Mouse (Mus musculus): ENCODE measurements around the gene Tmem86b. TPM values are rescaled to one million over a fixed set of nuclear protein-coding genes. Genes with fewer than 3 reads are reported as not detected.
A peak's percentile ranks its signal among the peaks of the same experiment; 100 is the strongest.

Gene Tmem86b
- polyA plus RNA-seq, 1 experiment from 2014 or later: 2.3 TPM

DNA sequence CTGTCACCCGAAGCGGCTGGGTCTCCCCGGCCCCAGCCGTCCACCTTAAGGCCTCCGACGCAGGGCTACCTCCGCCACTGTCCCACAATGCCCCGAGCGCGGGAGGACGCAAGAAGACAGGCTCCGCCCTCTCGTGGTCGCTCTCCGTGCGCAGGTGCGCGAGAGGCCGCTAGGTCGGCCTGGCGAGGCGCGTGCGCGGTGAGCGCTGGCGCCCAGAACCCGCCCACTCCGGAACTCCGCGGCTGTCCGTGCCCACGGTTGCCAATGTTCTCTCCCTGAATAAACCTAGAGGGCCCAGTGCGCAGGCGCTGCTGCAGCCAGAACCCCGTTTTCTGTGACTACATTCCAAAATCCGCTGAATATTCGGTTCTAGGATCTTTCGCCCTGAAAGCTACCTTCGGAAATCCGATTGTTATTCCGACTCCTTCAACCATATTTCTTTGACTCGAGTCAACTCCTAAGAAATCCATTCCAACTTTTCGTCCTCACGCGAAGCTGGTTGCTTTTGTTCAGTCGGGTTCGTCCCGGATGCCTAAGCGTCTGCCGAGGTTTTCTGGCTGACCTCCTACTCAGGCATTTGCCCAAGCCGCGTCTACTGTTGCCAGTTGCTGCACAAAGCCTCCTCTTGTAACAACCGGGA is 27.8 kb upstream of the Tmem86b start, which contains the start of gene Ppp6r1:
Gene Ppp6r1 (minus strand): TSS at position 108 of the 640 bp plus-strand sequence.
- under 1% methylated on average over 54 of the region's 54 CpGs for WGBS

DNA sequence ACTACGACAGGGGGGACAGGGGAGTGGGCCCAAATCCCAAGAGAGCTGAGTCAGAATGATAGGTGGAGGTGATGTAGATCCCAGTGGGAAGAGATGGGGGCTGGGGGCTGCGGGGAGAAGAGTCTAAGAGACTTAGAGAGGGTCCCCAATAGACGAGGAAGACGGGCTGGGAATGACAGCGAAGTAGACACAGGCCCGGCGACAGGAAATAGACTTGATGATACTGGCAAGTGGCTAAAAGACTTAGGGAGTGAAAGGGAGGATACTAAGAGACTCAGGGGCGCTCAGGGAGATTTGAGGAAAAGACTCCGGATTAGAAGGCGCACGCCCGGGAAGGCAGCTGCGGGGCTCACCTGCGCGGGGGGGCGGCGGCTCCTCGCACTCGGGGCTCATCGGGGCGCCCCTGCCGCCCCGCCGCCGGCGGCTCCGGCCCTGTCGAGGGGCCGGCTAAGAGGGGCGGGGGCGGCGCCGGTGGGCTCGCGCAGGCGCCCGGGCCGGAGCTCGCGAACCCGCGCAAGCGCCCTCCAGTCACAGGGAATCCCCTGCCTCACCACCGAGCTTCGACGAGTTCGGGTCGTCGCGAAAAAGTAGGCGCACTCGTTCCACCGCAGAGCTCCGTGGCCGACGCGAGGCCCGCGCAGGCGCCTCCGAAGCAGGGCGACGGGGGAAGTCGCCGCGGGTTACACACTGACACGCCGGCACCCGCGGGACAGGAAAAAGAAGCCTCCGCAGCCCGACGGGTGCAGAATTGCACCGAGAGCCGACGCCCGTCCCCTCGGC is 27.1 kb upstream of the Tmem86b start:
- under 1% methylated on average over 76 of the region's 78 CpGs for WGBS
- peak; percentile 87 for ATAC-seq (ENCODE audit: low FRiP score)
- Histone ChIP-seq H3K27ac (replicated peaks) (peak overlapping the region; percentile 96), H3K36me3 (peaks cover 13% of the 10 kb centered on the region), H3K4me2 (peak overlapping the region; percentile 89), H3K9ac (replicated peaks) (peak overlapping the region; percentile 96), H3K27me3 (replicated peaks) (no peaks in the 10 kb centered on the region), H3K9me3 (replicated peaks) (no peaks in the 10 kb centered on the region), H3K4me3 (replicated peaks) (peak overlapping the region; percentile 91), H3K4me1 (peaks cover 52% of the 10 kb centered on the region)

More for the DNA sequence above, 27.8 kb upstream of the Tmem86b start, which contains the start of gene Ppp6r1:
- H3K4me1 ChIP-seq: peaks cover 50% of the 10 kb centered on the region
- H3K27ac ChIP-seq (replicated peaks): peak within 1 kb of the TSS; percentile 96
- ATAC-seq (ENCODE audit: low FRiP score): peak; percentile 97
- no peaks in the 10 kb centered on the region for H3K9me3 ChIP-seq (replicated peaks)
- H3K9ac ChIP-seq (replicated peaks): peak within 1 kb of the TSS; percentile 96
- H3K36me3 ChIP-seq: peaks cover 20% of the 10 kb centered on the region
- peak within 1 kb of the TSS; percentile 91 for H3K4me3 ChIP-seq (replicated peaks)
- H3K4me2 ChIP-seq: peak within 1 kb of the TSS; percentile 89
- no peaks in the 10 kb centered on the region for H3K27me3 ChIP-seq (replicated peaks)

DNA sequence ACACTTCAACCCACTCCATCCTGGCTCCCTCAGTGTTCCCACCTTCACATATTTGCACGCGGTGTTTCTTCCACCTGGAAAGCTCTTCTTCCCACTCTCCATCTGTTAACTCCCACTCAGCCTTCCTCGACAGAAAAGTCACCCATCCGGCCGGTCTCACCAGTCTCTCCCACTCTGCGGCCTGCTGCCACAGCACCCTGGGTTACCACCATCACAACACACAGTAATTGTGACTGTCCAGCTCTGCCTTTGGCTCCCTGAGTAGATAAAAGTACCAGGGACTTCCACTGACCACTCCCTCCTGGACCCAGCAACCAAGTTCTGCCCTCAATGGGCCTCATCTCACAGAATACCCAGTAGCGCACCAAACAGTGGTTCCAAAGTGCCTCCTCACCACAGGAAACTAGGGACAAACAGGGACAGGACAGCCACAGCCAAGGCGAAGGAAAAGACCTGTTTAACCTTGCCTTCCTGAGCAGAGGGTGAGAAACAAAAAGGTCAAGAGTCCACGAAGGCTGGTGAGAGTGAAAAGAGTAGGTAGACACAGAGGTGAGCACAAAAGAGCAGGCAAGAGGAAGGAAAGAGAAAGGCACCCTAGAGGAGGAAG is 26.4 kb upstream of the Tmem86b start:
- peak overlapping the region; percentile 96; the same call in 1 of the 2 replicates for H3K27ac ChIP-seq (replicated peaks)

DNA sequence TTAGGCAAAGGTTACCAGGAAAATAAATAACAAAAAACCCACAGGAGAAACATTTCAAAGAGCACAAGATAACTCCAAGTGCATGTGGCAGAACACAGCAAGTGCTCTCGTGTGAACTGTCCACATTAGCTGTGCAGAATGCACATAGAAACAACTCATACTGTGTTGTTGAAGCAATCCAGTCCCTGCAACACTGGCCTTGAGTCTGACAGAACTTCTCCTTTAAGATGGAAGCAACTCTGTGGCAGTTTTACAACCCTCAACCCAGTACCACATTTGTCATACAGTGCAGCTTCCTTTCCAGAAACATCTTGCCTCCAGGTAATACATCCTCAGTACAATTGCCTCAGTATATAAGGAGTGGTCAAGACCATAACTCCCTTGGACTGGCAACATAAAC is 25.6 kb upstream of the Tmem86b start:
- no peaks in the 10 kb centered on the region for H3K9me3 ChIP-seq (replicated peaks)
- WGBS: 70% methylated on average over 1 of the region's 1 CpGs
- peak overlapping the region; percentile 89 for H3K4me2 ChIP-seq
- no peaks in the 10 kb centered on the region for H3K27me3 ChIP-seq (replicated peaks)
- peaks cover 58% of the 10 kb centered on the region for H3K4me1 ChIP-seq
- no peak for ATAC-seq (ENCODE audit: low FRiP score)
- H3K36me3 ChIP-seq: peaks cover 8% of the 10 kb centered on the region; the same call in 1 of the 2 replicates
- H3K4me3 ChIP-seq (replicated peaks): peak overlapping the region; percentile 91
- peak overlapping the region; percentile 96 for H3K9ac ChIP-seq (replicated peaks)
- no peak overlapping the region for H3K27ac ChIP-seq (replicated peaks)

More for the DNA sequence above, 26.4 kb upstream of the Tmem86b start:
- peak overlapping the region; percentile 89 for H3K4me2 ChIP-seq
- 53% methylated on average over 9 of the region's 9 CpGs for WGBS
- peak overlapping the region; percentile 91 for H3K4me3 ChIP-seq (replicated peaks)
- H3K9me3 ChIP-seq (replicated peaks): no peaks in the 10 kb centered on the region
- peaks cover 54% of the 10 kb centered on the region for H3K4me1 ChIP-seq
- peaks cover 11% of the 10 kb centered on the region; the same call in 1 of the 2 replicates for H3K36me3 ChIP-seq
- H3K27me3 ChIP-seq (replicated peaks): no peaks in the 10 kb centered on the region
- ATAC-seq (ENCODE audit: low FRiP score): no peak
- peak overlapping the region; percentile 96 for H3K9ac ChIP-seq (replicated peaks)

DNA sequence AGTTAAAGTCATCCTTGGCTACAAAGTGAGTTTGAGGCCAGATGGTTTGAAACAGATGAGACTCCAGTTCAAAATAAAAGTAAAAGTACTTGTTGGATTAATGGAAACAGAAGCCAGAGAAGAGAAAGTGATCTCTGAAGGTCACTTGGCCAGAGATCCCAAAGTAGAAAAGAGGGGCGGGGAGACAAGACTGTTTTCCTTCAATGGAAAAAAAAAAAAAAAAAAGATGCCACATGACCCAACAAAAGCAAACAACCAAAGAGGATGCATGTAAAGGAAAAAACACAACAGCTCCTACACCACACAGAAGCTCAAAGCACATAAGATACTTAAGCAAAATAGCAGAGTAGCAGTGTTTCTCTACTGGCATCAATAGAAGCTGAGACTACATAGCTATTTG is 24.7 kb upstream of the Tmem86b start:
- H3K27ac ChIP-seq (replicated peaks): no peak overlapping the region
- H3K27me3 ChIP-seq (replicated peaks): no peaks in the 10 kb centered on the region
- no peak overlapping the region for H3K4me3 ChIP-seq (replicated peaks)
- peak overlapping the region; percentile 89 for H3K4me2 ChIP-seq
- H3K4me1 ChIP-seq: peaks cover 65% of the 10 kb centered on the region
- H3K9me3 ChIP-seq (replicated peaks): no peaks in the 10 kb centered on the region
- no peak for ATAC-seq (ENCODE audit: low FRiP score)
- peaks cover 8% of the 10 kb centered on the region; the same call in 1 of the 2 replicates for H3K36me3 ChIP-seq
- WGBS: 88% methylated on average over 1 of the region's 1 CpGs
- H3K9ac ChIP-seq (replicated peaks): 0 out of 2 replicates have a peak overlapping the region, but pooled peaks have one; percentile 14

DNA sequence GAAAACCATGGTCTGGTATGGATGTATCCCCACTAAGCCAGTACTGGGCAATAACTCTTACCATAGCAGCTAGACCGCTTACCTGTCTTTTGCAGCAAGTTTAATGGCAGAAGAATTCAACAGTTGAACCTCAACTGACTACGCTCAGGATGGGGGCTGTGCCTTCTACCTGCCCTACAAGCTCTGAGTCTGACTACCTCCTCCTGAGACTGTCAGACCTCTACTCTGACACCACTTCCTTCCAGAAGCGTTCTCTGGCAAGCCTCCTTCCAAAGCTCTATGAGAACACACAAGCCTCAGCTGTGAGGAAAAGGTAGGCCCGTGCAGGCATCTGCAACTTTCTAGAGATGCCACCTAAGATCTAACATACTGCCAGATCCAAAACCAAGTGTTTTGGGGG is 24.2 kb upstream of the Tmem86b start:
- no peak overlapping the region for H3K4me3 ChIP-seq (replicated peaks)
- no peak overlapping the region for H3K27ac ChIP-seq (replicated peaks)
- H3K36me3 ChIP-seq: peaks cover 8% of the 10 kb centered on the region; the same call in 1 of the 2 replicates
- no peaks in the 10 kb centered on the region for H3K9me3 ChIP-seq (replicated peaks)
- H3K27me3 ChIP-seq (replicated peaks): no peaks in the 10 kb centered on the region
- H3K9ac ChIP-seq (replicated peaks): 0 out of 2 replicates have a peak overlapping the region, but pooled peaks have one; percentile 14
- H3K4me1 ChIP-seq: peaks cover 60% of the 10 kb centered on the region
- 89% methylated on average over 4 of the region's 4 CpGs for WGBS
- no peak overlapping the region for H3K4me2 ChIP-seq
- ATAC-seq (ENCODE audit: low FRiP score): no peak

DNA sequence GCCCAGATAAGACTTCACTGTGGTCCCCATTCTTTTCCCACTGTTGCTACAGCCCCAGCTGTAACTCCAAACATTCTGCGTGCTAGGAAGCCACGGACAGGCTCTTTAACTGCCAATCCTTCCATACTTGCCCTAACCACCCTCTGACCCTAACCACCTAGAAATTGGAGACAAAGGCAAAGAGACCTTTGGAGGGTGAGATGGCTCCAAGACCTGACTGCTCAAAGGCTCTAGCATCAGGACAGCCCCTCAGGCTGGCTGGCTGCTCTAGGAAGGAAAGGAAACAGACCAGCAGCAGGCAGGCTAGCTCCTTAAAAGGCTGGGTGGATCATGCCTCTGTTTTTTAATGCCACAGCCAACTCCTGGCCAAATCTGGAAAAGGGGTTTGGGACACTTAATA is 23.0 kb upstream of the Tmem86b start:
- Histone ChIP-seq H3K27ac (replicated peaks) (no peak overlapping the region), H3K4me3 (replicated peaks) (no peak overlapping the region), H3K4me2 (no peak overlapping the region), H3K27me3 (replicated peaks) (no peaks in the 10 kb centered on the region), H3K9me3 (replicated peaks) (no peaks in the 10 kb centered on the region), H3K36me3 (peaks cover 8% of the 10 kb centered on the region; the same call in 1 of the 2 replicates), H3K9ac (replicated peaks) (no peak overlapping the region), H3K4me1 (peaks cover 51% of the 10 kb centered on the region)
- 86% methylated on average over 2 of the region's 2 CpGs for WGBS
- no peak for ATAC-seq (ENCODE audit: low FRiP score)

DNA sequence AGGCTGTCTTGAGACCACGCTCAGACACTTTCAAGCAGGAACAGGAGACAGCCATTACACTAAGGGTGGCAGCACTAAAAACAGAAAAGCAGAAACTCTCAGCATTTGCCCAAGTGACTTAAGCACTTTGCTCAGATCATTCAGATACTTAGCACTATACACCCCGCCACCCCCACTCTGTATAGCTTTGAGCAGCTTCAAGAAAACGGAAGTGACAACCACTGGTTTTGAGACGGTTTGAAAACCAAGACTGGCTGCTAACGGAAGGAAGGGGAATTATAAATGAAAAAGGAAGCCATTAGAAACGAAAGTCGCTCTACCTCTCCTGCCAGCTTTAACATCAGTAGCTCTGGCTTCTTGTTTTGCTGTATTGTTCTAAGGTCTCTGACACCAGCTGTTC is 22.6 kb upstream of the Tmem86b start:
- Histone ChIP-seq H3K9ac (replicated peaks) (no peak overlapping the region), H3K36me3 (peaks cover 8% of the 10 kb centered on the region; the same call in 1 of the 2 replicates), H3K27me3 (replicated peaks) (no peaks in the 10 kb centered on the region), H3K4me1 (peaks cover 51% of the 10 kb centered on the region), H3K4me3 (replicated peaks) (no peak overlapping the region), H3K27ac (replicated peaks) (no peak overlapping the region), H3K4me2 (no peak overlapping the region), H3K9me3 (replicated peaks) (no peaks in the 10 kb centered on the region)
- ATAC-seq (ENCODE audit: low FRiP score): no peak
- 92% methylated on average over 7 of the region's 7 CpGs for WGBS

DNA sequence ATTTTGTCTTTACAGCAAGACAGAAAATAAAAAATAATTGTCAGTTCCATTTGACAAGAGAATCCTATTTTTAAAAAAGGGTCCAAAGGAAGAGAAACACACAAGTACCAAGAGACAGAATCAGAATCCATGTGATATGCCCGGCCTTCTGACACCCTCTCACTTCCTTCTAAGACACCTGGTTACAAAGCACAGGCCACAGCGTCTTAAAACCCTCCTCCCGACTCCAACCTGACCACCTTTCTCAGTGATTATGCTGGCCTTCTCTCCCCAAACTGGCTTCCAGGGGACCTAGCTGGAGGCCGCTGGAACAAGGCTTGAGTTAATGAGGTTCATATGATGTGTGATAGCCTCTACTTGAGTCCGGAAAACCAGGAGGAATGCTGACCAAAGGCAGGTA is 22.1 kb upstream of the Tmem86b start:
- Histone ChIP-seq H3K36me3 (peaks cover 8% of the 10 kb centered on the region; the same call in 1 of the 2 replicates), H3K4me1 (peaks cover 51% of the 10 kb centered on the region), H3K4me3 (replicated peaks) (no peak overlapping the region), H3K9ac (replicated peaks) (no peak overlapping the region), H3K4me2 (no peak overlapping the region), H3K9me3 (replicated peaks) (no peaks in the 10 kb centered on the region), H3K27ac (replicated peaks) (no peak overlapping the region), H3K27me3 (replicated peaks) (no peaks in the 10 kb centered on the region)
- ATAC-seq (ENCODE audit: low FRiP score): no peak
- WGBS: 87% methylated on average over 5 of the region's 5 CpGs

DNA sequence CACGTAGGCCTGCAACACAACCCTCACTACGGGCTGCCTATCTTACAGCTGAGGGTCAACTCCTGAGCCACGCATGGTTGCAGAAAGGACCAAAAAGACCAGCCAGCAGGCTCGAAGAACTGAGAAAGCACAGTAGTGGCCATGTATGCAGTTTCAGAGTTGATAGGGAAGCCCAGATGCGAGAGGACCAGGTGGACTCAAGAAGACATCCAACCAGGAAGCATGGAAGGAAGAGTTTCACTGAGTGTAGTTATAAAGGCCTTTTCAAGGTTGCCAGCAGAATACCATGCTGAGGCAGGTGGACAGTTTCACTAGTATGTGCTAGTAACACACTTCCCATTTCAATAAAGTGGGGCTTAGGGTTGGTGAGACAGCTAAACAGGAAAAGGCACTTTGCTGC is 21.5 kb upstream of the Tmem86b start:
- Histone ChIP-seq H3K4me2 (no peak overlapping the region), H3K27ac (replicated peaks) (no peak overlapping the region), H3K9ac (replicated peaks) (no peak overlapping the region), H3K27me3 (replicated peaks) (no peaks in the 10 kb centered on the region), H3K9me3 (replicated peaks) (no peaks in the 10 kb centered on the region), H3K36me3 (peaks cover 8% of the 10 kb centered on the region; the same call in 1 of the 2 replicates), H3K4me3 (replicated peaks) (no peak overlapping the region), H3K4me1 (peaks cover 46% of the 10 kb centered on the region)
- over 99% methylated on average over 5 of the region's 5 CpGs for WGBS
- no peak for ATAC-seq (ENCODE audit: low FRiP score)

DNA sequence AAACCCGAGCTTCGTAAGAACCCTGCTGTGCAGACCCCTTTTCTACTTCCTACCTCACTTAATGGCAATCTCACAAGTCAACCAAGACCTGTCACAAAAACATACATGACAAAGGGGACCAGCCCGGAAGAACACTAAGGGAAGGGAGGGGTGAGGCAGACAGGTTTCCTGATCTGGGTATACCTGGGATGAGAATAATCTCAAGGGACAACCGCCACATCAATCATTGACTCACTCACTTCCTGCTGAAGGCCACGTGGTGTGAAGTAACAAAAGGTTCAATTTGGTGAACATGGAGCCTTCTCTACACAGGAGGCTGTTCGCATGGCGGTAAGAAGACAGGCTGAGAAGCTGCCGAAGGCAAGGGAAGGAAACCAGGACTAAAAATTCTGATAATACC is 20.4 kb upstream of the Tmem86b start:
- Histone ChIP-seq H3K4me2 (no peak overlapping the region), H3K27ac (replicated peaks) (no peak overlapping the region), H3K4me1 (peaks cover 35% of the 10 kb centered on the region), H3K9ac (replicated peaks) (no peak overlapping the region), H3K9me3 (replicated peaks) (no peaks in the 10 kb centered on the region), H3K36me3 (peaks cover 12% of the 10 kb centered on the region; the same call in 1 of the 2 replicates), H3K27me3 (replicated peaks) (no peaks in the 10 kb centered on the region), H3K4me3 (replicated peaks) (no peak overlapping the region)
- no peak for ATAC-seq (ENCODE audit: low FRiP score)
- 75% methylated on average over 8 of the region's 8 CpGs for WGBS

Data from neural tube, embryonic 15.5 days (tissue).